Mouse (Mus musculus): ENCODE results near the gene Gnptg.

- TF ChIP-seq EP300 (IDR thresholded peaks at IDR 0.05; ENCODE audit: low read depth), result no peak
- no peak for TF ChIP-seq CTCF (IDR thresholded peaks at IDR 0.05; ENCODE audit: low read depth)
Observed at GRCm38 (mm10) chr17:25270795-25271335, 30.9 kb upstream of the Gnptg start.
